Mouse (Mus musculus): ENCODE results near the gene Hnrnpul1. TPM values are rescaled to one million over a fixed set of nuclear protein-coding genes. Genes with fewer than 3 reads are reported as not detected.

Gene Hnrnpul1
- polyA plus RNA-seq, 1 experiment from 2014 or later: 63.5 TPM

DNA sequence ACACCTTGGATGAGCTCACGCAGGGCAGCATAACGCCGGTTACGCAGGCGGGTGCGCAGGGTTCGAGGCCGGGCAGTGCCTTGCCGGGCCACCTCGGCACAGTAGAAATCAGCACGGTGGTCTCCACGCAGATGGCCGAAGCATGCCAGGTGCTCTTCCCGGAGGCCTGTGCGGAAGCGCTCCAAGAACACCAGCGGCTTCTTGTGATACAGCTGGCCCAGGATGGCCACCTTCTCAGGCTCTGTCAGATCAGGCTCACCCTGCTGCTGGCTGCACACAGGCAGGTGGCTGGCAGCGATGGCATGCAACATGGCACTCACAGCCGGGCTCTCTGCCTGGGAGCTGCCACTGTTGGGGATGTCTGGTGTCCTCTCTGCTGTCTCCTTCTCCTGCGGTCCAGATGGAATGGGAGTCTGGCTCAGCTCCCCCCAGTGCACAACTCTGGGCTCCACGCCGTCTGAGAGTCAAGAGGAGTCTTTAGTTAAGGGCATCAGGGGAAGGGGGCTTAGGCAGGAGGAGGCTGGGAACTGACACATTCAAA lies 38.8 kb downstream of the Hnrnpul1 start:
- peaks cover 37% of the 10 kb centered on the region for H3K4me1 ChIP-seq
- H3K4me2 ChIP-seq (replicated peaks): no peak overlapping the region
- no peaks in the 10 kb centered on the region for H3K27me3 ChIP-seq
- H3K9ac ChIP-seq: no peak overlapping the region
- peaks cover 50% of the 10 kb centered on the region for H3K36me3 ChIP-seq
- no peak overlapping the region for H3K4me3 ChIP-seq
- ATAC-seq (ENCODE audit: low FRiP score, low read depth): no peak
- 93% methylated on average over 22 of the region's 22 CpGs for WGBS
- H3K9me3 ChIP-seq: no peaks in the 10 kb centered on the region
- H3K27ac ChIP-seq: no peak overlapping the region

DNA sequence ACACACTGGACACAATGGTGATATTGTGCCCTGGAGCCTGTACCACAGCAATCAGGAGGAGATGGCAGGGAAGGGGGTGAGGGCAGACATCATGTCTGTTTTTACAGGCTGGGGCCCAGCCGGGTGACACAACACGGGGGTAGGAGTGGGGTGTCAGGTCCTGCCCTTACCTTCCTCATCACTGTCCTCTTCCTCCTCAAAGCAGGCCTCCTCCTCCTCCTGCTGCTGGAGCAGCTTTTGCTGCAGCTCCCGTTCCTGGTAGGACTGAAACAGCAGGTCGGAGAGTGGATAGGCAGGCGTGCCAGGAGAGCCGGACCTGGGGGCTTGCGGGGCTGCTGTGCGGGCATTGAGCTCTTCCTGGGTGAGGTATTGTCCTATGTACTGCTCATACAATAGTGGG lies 40.0 kb downstream of the Hnrnpul1 start:
- no peaks in the 10 kb centered on the region for H3K27me3 ChIP-seq
- H3K4me1 ChIP-seq: peaks cover 48% of the 10 kb centered on the region
- no peak overlapping the region for H3K9ac ChIP-seq
- H3K4me2 ChIP-seq (replicated peaks): no peak overlapping the region
- 90% methylated on average over 8 of the region's 8 CpGs for WGBS
- H3K27ac ChIP-seq: no peak overlapping the region
- H3K4me3 ChIP-seq: no peak overlapping the region
- H3K9me3 ChIP-seq: no peaks in the 10 kb centered on the region
- peaks cover 43% of the 10 kb centered on the region for H3K36me3 ChIP-seq
- no peak for ATAC-seq (ENCODE audit: low FRiP score, low read depth)

DNA sequence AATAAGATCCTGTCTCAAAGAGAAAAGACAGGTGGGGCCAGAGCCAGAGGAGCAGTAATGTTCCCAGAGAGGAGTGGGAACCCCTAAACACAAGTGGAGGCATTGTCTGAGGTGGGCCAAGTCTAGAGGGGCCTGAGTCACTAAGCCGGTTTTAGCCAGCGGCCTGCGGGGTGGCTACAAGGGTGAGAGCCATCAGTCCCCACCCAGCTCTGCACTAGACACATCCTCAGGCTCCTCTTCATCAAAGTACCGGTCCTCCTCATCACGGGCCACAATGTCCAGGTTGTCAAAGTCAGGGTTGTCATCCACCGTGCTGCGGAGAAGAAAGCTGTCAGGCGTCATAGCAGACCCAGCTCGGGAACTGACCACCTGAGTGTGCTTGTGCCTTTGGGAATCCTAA lies 41.8 kb downstream of the Hnrnpul1 start:
- Histone ChIP-seq H3K9ac (0 out of 2 replicates have a peak overlapping the region, but pooled peaks have one; percentile 56), H3K36me3 (peaks cover 43% of the 10 kb centered on the region), H3K4me3 (no peak overlapping the region), H3K27ac (peak overlapping the region; percentile 28; the same call in 1 of the 2 replicates), H3K9me3 (no peaks in the 10 kb centered on the region), H3K4me2 (replicated peaks) (no peak overlapping the region), H3K4me1 (peaks cover 46% of the 10 kb centered on the region), H3K27me3 (no peaks in the 10 kb centered on the region)
- 89% methylated on average over 9 of the region's 9 CpGs for WGBS
- no peak for ATAC-seq (ENCODE audit: low FRiP score, low read depth)

DNA sequence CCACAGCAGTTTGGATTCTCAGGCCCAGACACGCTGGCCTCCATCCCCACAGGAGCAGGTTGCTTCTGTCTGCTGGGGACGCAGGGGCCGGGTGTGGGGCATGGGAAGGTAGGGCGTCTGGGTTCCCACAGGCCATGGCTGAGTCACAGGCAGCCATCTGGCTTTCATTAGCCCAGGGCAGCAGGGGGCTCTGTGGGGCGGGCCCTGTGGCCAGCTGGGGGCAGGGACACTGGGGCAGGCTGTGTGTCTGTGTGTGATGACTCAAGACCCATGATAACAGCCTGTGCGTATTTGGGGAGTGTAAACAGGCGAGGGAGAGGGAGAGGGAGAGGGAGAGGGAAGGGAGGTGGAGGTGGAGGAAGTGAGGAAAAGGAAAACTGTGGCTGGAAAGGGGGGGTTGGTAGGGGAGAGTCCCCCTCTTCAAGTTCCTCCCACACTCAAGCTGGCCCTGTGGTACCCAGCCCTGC lies 42.8 kb downstream of the Hnrnpul1 start:
- Histone ChIP-seq H3K9me3 (no peaks in the 10 kb centered on the region), H3K27ac (peak overlapping the region; percentile 33; the same call in 1 of the 2 replicates), H3K4me3 (no peak overlapping the region), H3K4me2 (replicated peaks) (no peak overlapping the region), H3K36me3 (peaks cover 43% of the 10 kb centered on the region), H3K4me1 (peaks cover 43% of the 10 kb centered on the region), H3K9ac (peak overlapping the region; percentile 56; the same call in 1 of the 2 replicates), H3K27me3 (no peaks in the 10 kb centered on the region)
- 4% methylated on average over 7 of the region's 7 CpGs for WGBS
- no peak for ATAC-seq (ENCODE audit: low FRiP score, low read depth)

DNA sequence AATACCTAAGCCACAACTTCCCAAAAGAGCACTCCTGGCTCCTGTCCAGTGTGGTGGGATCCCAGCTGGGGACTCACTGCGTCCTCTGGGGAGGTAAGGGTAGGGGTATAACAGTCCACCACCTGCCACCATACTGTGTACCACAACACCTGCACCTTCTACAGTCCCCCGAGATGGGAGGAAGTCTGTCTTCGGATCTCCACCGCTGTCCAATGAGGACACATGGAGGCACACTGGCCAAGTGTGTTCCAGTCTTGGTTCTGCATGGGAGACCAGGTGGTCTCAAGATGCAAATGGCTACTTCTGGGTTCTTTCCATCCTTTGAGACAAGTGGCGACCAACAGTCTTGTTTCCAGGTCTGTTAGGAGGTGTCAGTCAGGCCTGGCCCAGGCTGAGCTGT lies 43.4 kb downstream of the Hnrnpul1 start:
- 0 out of 2 replicates have a peak, but pooled peaks have one; percentile 24 for ATAC-seq (ENCODE audit: low FRiP score, low read depth)
- H3K27ac ChIP-seq: peak overlapping the region; percentile 33; the same call in 1 of the 2 replicates
- H3K9ac ChIP-seq: no peak overlapping the region; the same call in 1 of the 2 replicates

DNA sequence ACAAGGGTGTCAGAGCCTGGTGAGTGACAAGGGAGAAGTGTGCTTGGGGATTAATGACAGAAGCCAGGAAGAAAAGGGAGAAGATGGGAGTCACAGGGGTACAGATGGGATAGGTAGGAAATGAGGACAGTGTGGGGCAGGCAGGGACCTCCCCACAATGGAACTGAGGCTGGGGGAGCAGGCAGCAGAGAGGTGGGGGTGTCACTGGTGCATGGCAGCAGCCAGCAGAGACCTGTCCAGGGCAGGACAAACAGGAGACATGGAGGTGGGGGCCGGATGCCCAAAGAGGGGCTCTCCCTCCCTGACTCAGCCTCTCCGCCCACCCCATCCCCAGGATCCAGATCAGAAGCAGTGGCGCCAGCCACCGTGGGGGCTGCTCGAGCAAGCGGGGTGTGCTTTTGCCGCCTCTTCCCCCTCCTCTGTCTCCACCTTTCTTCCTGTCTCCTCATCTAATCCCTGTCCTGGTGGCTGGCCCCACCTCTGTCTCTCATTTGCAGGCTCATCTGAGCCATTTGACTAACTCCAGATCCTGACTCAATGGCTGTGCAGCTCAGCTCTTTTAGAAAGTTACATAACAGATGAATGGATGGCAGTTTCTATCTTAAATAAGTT lies 43.9 kb downstream of the Hnrnpul1 start:
- H3K4me3 ChIP-seq: no peak overlapping the region
- 0 out of 2 replicates have a peak, but pooled peaks have one; percentile 6 for ATAC-seq (ENCODE audit: low FRiP score, low read depth)

More for the DNA sequence above, 43.4 kb downstream of the Hnrnpul1 start:
- H3K4me2 ChIP-seq (replicated peaks): no peak overlapping the region
- WGBS: 50% methylated on average over 5 of the region's 5 CpGs
- H3K4me3 ChIP-seq: no peak overlapping the region
- H3K9me3 ChIP-seq: no peaks in the 10 kb centered on the region
- H3K4me1 ChIP-seq: peaks cover 43% of the 10 kb centered on the region
- no peaks in the 10 kb centered on the region for H3K27me3 ChIP-seq
- H3K36me3 ChIP-seq: peaks cover 43% of the 10 kb centered on the region

DNA sequence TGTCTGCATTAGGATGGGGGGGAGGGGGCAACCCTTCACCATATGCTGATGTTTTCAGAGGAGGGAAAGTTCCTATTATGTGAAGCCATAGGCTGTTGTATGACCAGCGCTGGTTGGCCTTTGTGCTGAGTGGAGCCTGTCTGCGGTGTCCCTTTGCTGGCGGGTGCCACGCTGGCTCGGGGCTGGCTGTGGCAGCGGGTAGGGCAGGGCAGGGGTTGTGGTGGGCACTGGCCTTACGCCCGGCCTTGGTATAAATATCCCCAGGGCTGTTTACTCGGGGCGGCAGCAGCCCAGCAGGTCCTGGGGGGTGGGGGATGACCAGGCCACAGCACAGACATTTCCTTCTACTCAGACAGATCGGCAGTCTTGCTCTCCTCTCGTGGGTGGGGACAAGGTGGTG lies 44.6 kb downstream of the Hnrnpul1 start:
- H3K9me3 ChIP-seq: no peaks in the 10 kb centered on the region
- 13% methylated on average over 12 of the region's 12 CpGs for WGBS
- peak overlapping the region; percentile 46 for H3K4me2 ChIP-seq (replicated peaks)
- H3K4me3 ChIP-seq: no peak overlapping the region
- H3K27ac ChIP-seq: 0 out of 2 replicates have a peak overlapping the region, but pooled peaks have one; percentile 15
- no peaks in the 10 kb centered on the region for H3K27me3 ChIP-seq
- ATAC-seq (ENCODE audit: low FRiP score, low read depth): no peak
- H3K9ac ChIP-seq: peak overlapping the region; percentile 57
- peaks cover 45% of the 10 kb centered on the region for H3K4me1 ChIP-seq
- peaks cover 30% of the 10 kb centered on the region for H3K36me3 ChIP-seq

More for the DNA sequence above, 43.9 kb downstream of the Hnrnpul1 start:
- Histone ChIP-seq H3K9ac (peak overlapping the region; percentile 57), H3K4me1 (peaks cover 43% of the 10 kb centered on the region), H3K27ac (0 out of 2 replicates have a peak overlapping the region, but pooled peaks have one; percentile 33), H3K36me3 (peaks cover 37% of the 10 kb centered on the region), H3K27me3 (no peaks in the 10 kb centered on the region), H3K4me2 (replicated peaks) (peak overlapping the region; percentile 46), H3K9me3 (no peaks in the 10 kb centered on the region)
- 10% methylated on average over 7 of the region's 7 CpGs for WGBS

DNA sequence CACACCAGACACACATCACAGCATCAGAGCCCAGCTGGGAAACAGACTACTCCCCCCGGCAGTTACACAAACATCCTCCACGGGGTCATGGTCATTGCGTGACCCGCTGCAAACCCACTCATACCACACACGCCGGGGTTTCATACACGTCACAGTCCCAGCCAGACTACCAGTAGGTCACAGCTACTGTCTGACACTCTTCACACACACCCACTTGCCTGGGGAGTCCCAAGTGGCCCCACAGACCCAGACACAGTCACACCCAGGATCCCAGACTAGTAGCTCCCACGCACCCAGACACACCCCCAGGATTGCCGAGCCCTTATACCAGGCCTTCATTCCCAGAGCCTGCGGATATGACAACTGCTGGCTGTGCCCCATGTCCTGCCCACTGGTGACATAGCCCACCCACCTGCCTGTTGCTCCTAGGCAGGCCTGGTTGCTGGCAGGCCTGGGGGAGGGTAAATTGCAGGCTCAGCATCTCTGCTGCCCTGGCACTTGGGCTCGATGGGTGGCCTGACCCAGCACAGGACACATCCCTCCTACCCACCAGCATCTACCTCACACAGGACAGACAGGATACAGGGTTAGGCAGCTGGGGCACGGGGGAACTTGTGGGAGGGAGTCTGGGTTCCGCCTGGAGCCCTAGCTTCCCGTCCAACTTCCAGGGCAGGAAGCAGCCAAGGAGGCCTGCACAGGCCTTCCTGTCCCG lies 46.8 kb downstream of the Hnrnpul1 start:
- H3K9ac ChIP-seq: peak overlapping the region; percentile 31; the same call in 1 of the 2 replicates
- peaks cover 53% of the 10 kb centered on the region for H3K4me1 ChIP-seq
- no peak overlapping the region for H3K4me2 ChIP-seq (replicated peaks)
- peaks cover 16% of the 10 kb centered on the region for H3K27me3 ChIP-seq
- peak overlapping the region; percentile 22; the same call in 1 of the 2 replicates for H3K27ac ChIP-seq
- peaks cover 8% of the 10 kb centered on the region for H3K36me3 ChIP-seq
- no peaks in the 10 kb centered on the region for H3K9me3 ChIP-seq
- H3K4me3 ChIP-seq: no peak overlapping the region
- no peak for ATAC-seq (ENCODE audit: low FRiP score, low read depth)
- 54% methylated on average over 15 of the region's 15 CpGs for WGBS

DNA sequence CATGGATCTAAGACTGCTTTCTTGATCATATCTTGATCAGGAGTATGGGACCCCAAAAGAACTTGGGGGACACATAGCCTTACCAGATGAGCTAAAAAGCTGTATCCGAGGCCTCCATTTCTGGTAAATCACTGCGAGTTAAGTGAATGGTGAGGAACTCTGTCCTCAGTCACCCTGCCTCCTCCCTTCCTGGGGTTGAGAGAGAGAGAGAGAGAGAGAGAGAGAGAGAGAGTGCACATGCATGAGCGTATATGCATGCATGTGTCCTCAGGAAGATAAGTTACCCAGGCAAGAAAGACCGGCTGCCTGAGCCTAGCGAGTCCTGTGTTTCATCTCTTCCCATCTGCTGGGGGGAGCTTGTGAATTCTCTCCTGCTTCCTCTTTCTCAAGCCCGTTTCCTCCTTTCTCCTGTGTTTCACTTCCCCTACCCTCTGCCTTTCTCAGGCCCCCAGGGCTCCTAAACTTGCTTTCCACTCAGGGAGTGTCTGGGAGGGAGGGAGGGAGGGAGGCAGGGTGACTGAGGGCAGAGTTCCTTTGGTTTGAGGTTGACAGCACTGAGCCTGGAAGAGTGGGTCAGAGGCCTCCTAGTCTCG lies 47.9 kb downstream of the Hnrnpul1 start:
- Histone ChIP-seq H3K36me3 (no peaks in the 10 kb centered on the region), H3K27me3 (peaks cover 16% of the 10 kb centered on the region), H3K4me1 (peaks cover 43% of the 10 kb centered on the region), H3K9ac (peak overlapping the region; percentile 8; the same call in 1 of the 2 replicates), H3K27ac (peak overlapping the region; percentile 28; the same call in 1 of the 2 replicates), H3K9me3 (peaks cover 6% of the 10 kb centered on the region; the same call in 1 of the 2 replicates), H3K4me3 (no peak overlapping the region), H3K4me2 (replicated peaks) (no peak overlapping the region)
- 65% methylated on average over 7 of the region's 7 CpGs for WGBS
- no peak for ATAC-seq (ENCODE audit: low FRiP score, low read depth)

DNA sequence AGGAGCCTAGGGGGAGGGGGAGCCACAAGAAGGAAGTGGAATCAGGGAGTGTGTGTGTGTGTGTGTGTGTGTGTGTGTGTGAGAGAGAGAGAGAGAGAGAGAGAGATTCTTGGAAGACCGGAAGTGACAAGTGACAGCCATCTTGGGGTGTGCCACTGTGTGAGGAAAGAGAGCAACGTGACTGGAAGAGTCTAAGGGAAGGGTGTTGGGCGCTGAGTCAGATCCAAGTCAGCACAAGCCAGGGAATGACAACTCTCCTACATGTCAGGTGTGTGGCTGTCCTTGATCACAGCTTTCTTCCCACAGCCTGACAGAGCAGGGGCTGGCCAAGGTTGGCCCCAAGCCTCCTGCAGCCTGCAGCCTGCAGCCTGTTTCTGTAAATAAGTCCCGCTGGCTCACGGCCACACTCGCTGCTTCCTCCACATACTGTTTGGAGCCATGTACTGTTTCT lies 48.7 kb downstream of the Hnrnpul1 start:
- Histone ChIP-seq H3K9me3 (peaks cover 6% of the 10 kb centered on the region; the same call in 1 of the 2 replicates), H3K4me3 (no peak overlapping the region), H3K27ac (no peak overlapping the region), H3K36me3 (no peaks in the 10 kb centered on the region), H3K9ac (no peak overlapping the region), H3K4me1 (peaks cover 34% of the 10 kb centered on the region), H3K4me2 (replicated peaks) (no peak overlapping the region), H3K27me3 (peaks cover 16% of the 10 kb centered on the region)
- 60% methylated on average over 6 of the region's 6 CpGs for WGBS
- ATAC-seq (ENCODE audit: low FRiP score, low read depth): no peak

DNA sequence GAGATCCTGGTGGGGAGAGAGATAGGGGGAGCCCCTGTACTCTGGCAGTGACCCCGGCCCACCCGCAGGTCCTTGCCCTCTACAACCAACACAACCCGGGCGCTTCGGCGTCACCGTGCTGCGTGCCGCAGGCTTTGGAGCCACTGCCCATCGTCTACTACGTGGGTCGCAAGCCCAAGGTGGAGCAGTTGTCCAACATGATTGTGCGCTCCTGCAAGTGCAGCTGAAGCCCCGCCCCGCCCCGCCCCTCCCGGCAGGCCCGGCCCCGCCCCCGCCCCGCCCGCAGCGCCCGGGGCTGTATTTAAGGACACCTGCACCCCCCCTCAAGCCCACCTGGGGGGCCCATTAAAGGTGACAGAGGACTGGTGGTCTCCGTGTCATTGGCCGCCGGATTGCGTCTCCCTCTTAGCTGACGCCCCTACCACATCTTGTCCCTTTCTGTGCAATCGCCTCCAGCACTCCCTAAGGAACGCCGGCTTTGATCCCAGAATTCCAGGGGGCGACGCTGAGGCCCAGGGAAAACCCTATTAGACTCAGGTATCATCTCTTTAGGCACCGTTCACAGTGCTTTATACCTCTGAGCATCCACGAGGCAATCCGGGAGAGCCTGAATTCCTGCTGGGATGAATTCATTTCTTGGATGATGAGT lies 49.7 kb downstream of the Hnrnpul1 start:
- Histone ChIP-seq H3K9me3 (peaks cover 6% of the 10 kb centered on the region; the same call in 1 of the 2 replicates), H3K9ac (no peak overlapping the region), H3K36me3 (no peaks in the 10 kb centered on the region), H3K4me2 (replicated peaks) (peak overlapping the region; percentile 59), H3K4me3 (peak overlapping the region; percentile 22), H3K27me3 (peaks cover 16% of the 10 kb centered on the region), H3K4me1 (peaks cover 25% of the 10 kb centered on the region), H3K27ac (no peak overlapping the region)
- ATAC-seq (ENCODE audit: low FRiP score, low read depth): no peak; the same call in 1 of the 2 replicates
- WGBS: 2% methylated on average over 37 of the region's 37 CpGs

Data from limb, embryonic 13.5 days (tissue).